9 mouse cellular contexts compared by ENCODE assay signal in genomic region chr15:30480676-30481075, GRCm38 (mm10).
DNase-seq lines count a peak whose midpoint lies in the region; ATAC-seq and TF ChIP-seq lines count a peak whose summit lies in the region.
"Had no signal": no experiment of that assay in that cellular context is flagged by ENCODE, and none has a peak within 500 bp of the region (broad histone marks: within the 10 kb centered on the region; RNA-seq: fewer than 3 reads in every experiment).

No protein-coding gene starts in this region.

- H3K9ac ChIP-seq in forebrain, embryonic 13.5 days: no peak overlapping the region
- no peak overlapping the region for H3K9ac ChIP-seq in forebrain, embryonic 12.5 days
- no peak overlapping the region for H3K9ac ChIP-seq in forebrain, postnatal 0 days
- H3K9ac ChIP-seq: liver, embryonic 15.5 days had no signal

- no peak overlapping the region for H3K4me3 ChIP-seq in forebrain, embryonic 13.5 days
- no peak overlapping the region for H3K4me3 ChIP-seq in forebrain, embryonic 12.5 days (replicated peaks)
- no peak overlapping the region for H3K4me3 ChIP-seq in lung, adult 2 months (replicated peaks; ENCODE audit: extremely low read depth, low read depth, low read length)
- no peak overlapping the region; the same call in 1 of the 2 replicates for H3K4me3 ChIP-seq in forebrain, postnatal 0 days (ENCODE audit: low read depth, low read length)
- H3K4me3 ChIP-seq: liver, embryonic 15.5 days had no signal

- peak overlapping the region; percentile 44 for H3K27ac ChIP-seq in forebrain, embryonic 13.5 days
- no peak overlapping the region for H3K27ac ChIP-seq in forebrain, embryonic 12.5 days
- no peak overlapping the region for H3K27ac ChIP-seq in forebrain, postnatal 0 days (ENCODE audit: low read depth, low read length)
- H3K27ac ChIP-seq: liver, embryonic 15.5 days had no signal

- TF ChIP-seq POLR2A in lung, adult 2 months (IDR thresholded peaks at IDR 0.05; ENCODE audit: borderline replicate concordance, extremely low read depth, low read depth, low read length): no peak

- H3K4me2 ChIP-seq in forebrain, embryonic 13.5 days: 0 out of 2 replicates have a peak overlapping the region, but pooled peaks have one; percentile 10
- H3K4me2 ChIP-seq in forebrain, embryonic 12.5 days: no peak overlapping the region
- peak overlapping the region; percentile 23; the same call in 1 of the 2 replicates for H3K4me2 ChIP-seq in forebrain, postnatal 0 days (ENCODE audit: low read depth)
- H3K4me2 ChIP-seq: liver, embryonic 15.5 days had no signal

- no peaks in the 10 kb centered on the region for H3K36me3 ChIP-seq in forebrain, embryonic 13.5 days (ENCODE audit: poor library complexity, severe bottlenecking)
- H3K36me3 ChIP-seq in forebrain, embryonic 12.5 days (replicated peaks): no peaks in the 10 kb centered on the region; the same call in 1 of the 2 replicates
- no peaks in the 10 kb centered on the region for H3K36me3 ChIP-seq in forebrain, postnatal 0 days (ENCODE audit: insufficient read depth)
- H3K36me3 ChIP-seq: liver, embryonic 15.5 days had no signal

- peak; percentile 81 for ATAC-seq in forebrain, embryonic 13.5 days
- ATAC-seq in forebrain, embryonic 12.5 days (ENCODE audit: low FRiP score): no peak
- ATAC-seq in forebrain, postnatal 0 days: peak; percentile 54; the same call in 1 of the 2 replicates
- no peak for ATAC-seq in erythroblast, adult 5-6 weeks (replicated peaks; ENCODE audit: low FRiP score, poor library complexity, severe bottlenecking)

- H3K4me1 ChIP-seq in forebrain, embryonic 13.5 days: peaks cover 15% of the 10 kb centered on the region
- no peaks in the 10 kb centered on the region; the same call in 1 of the 2 replicates for H3K4me1 ChIP-seq in forebrain, embryonic 12.5 days
- no peaks in the 10 kb centered on the region; the same call in 1 of the 2 replicates for H3K4me1 ChIP-seq in lung, adult 2 months (ENCODE audit: control insufficient read depth, insufficient read depth, low read length)
- no peaks in the 10 kb centered on the region for H3K4me1 ChIP-seq in forebrain, postnatal 0 days (ENCODE audit: insufficient read depth)
- H3K4me1 ChIP-seq: liver, embryonic 15.5 days had no signal

- H3K27me3 ChIP-seq in forebrain, embryonic 13.5 days: no peaks in the 10 kb centered on the region
- no peaks in the 10 kb centered on the region for H3K27me3 ChIP-seq in forebrain, embryonic 12.5 days
- H3K27me3 ChIP-seq in forebrain, postnatal 0 days (ENCODE audit: insufficient read depth, low read length): no peaks in the 10 kb centered on the region
- H3K27me3 ChIP-seq: liver, embryonic 15.5 days had no signal

- DNase-seq in lung, postnatal 25 days (ENCODE audit: low spot score): peak; percentile 8
- DNase-seq in lung, adult 2 months: no peak
- peak; percentile 64 for DNase-seq in forebrain, postnatal 0 days
- DNase-seq in right cerebral cortex, adult 18-20 months: peak; percentile 42
- DNase-seq in adrenal gland, adult (ENCODE audit: inconsistent age in 2 of 2, low spot score in 1 of 2): no peak

- no peaks in the 10 kb centered on the region for H3K9me3 ChIP-seq in forebrain, embryonic 13.5 days (replicated peaks)
- no peaks in the 10 kb centered on the region for H3K9me3 ChIP-seq in forebrain, embryonic 12.5 days
- H3K9me3 ChIP-seq in forebrain, postnatal 0 days (ENCODE audit: low read length): no peaks in the 10 kb centered on the region
- H3K9me3 ChIP-seq: liver, embryonic 15.5 days had no signal

- 60% methylated on average over 15 of the region's 15 CpGs for WGBS in forebrain, embryonic 13.5 days
- WGBS in forebrain, embryonic 12.5 days: 79% methylated on average over 15 of the region's 15 CpGs
- 60% methylated on average over 15 of the region's 15 CpGs for WGBS in lung, adult 2 months
- 27% methylated on average over 15 of the region's 15 CpGs for WGBS in forebrain, postnatal 0 days

- no peak for TF ChIP-seq CTCF in lung, adult 2 months (IDR thresholded peaks at IDR 0.05; ENCODE audit: insufficient read depth, low read length)
- no peak for TF ChIP-seq CTCF in forebrain, postnatal 0 days (IDR thresholded peaks at IDR 0.05; ENCODE audit: low read depth)

Comparison
In these comparisons a context has a peak if more than half of its experiments do, and no peak if none do; other contexts are left out.
1. ATAC-seq: peak in forebrain, embryonic 13.5 days (single experiment) and forebrain, postnatal 0 days (single experiment); none in forebrain, embryonic 12.5 days (single experiment) and erythroblast, adult 5-6 weeks (single experiment).
2. DNase-seq: peak in lung, postnatal 25 days (single experiment), forebrain, postnatal 0 days (single experiment) and right cerebral cortex, adult 18-20 months (single experiment); none in lung, adult 2 months (single experiment) and adrenal gland, adult (0 of 2).